Mouse (Mus musculus) liver, adult 10 weeks (tissue): ENCODE measurements around the gene Prss28. TPM values are rescaled to one million over a fixed set of nuclear protein-coding genes. Genes with fewer than 3 reads are reported as not detected.

ENCODE experiments used
- polyA plus RNA-seq: library from polyadenylated mRNA; stranded (reverse); fragments of 350-450 nt; fragmentation: Illumina TruSeq; extraction: RNeasy Lipid Tissue Mini Kit (QIAGEN cat#74804); gene quantifications from one replicate; pipeline ENCODE4 v1.2.3, GENCODE M21; 2014; ENCODE audit warnings: low read depth, low replicate concordance

Prss28 gene
- polyA plus RNA-seq = not detected

DNA sequence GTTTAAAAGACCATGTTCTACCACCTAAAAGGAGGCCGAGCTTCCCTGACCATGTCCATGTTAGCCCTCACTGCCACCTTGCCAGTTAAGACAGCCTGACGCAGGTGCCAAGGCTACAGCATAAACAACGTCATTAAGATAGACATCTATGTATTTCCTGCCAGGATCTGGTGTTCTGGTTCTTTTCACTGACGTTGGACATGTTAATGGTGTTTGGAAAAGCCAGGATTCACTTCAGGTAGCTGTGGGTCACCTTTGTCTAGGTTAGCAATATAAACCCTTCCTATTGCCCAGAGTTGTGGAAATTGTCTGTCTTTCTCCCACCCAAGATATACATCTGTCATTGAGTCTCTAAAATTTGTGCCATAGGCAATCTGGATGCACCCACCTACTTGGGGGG lies at the start of gene Prss28:
TSS of gene Prss28 (plus strand) at position 301 of the 400 bp plus-strand sequence.

DNA sequence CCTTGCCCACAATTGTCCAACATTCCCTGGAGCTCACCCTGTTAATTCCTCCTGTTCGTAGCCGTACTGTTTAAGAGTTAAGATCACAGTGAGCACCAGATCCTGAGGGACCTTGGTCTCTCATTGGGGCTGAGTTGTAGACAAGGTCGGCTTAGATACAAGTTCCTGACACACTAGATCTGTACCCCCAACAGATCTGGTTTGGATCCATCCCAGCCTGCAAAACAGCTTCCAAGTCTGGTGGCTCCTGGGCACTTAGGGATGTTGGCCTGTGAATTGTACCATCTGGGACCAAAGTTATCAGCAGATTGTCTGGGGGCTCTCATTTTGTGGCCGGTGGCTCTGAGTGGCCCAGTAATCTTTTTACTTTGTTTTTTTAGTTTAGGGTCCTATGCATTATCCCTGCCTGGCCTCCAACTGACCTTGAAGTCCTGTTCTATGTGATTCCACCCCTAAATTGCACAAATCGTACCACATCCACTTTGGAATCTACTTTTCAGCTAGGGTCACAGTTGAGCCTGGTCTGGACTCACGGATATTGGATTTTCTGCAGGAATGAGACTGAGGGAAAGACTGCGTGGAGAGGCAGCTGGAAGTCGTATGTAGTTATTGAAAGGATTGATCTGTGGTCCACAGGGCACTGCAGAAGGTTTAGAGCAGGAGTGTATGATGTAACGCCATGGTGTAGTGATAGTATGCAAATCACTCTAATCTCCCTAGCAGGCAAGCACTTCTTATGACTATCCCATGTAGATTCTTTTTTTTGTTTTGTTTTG lies 33.7 kb upstream of the Prss28 start, which contains the start of gene Ube2i:
TSS of gene Ube2i (minus strand) at position 52 of the 776 bp plus-strand sequence.

GRCm38 (mm10) chr17:25298094-25298493 lies 10.4 kb upstream of the Prss28 start, which contains the start of gene Prss34:
Prss34 (plus strand) TSS chr17:25298394.

DNA sequence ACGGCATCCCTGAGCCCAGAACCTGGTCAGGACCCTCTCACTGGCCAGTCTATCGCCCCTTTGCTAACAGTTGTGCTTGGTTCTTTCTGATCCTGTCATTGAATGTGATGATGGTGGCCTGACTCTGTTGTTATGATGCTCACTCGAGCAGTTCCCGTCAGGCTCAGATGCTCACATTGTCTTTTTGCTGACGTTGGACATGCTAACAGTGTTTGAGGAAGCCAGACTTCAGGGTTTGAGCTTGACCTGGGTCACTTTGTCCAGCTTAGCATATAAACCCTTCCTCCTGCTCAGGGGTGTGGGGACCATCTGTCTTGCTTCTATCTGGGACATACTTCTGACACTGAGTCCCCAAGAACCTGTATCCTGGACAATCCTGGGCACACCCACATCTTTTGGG lies 9.9 kb downstream of the Prss28 start, which contains the start of gene Prss29:
TSS of gene Prss29 (plus strand) at position 301 of the 400 bp plus-strand sequence.

DNA sequence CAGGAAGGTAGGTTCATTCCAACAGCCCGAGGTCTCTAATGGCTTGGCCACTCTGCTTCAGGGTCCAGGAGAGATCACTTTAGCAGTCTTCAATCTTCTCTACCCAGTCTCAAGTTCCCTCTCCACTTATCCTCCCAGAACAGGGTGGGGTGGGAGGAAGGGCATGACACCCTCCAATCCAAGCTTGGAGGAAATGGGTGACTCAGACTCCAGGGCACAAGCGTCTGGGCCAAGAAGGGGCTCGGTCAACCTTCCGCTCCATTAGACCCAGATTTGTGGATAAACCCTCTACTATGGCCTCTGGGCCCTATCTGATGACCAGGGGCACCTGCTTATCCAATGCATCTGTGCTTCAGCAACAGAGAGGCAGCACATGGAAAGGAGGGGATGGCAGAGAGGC lies 37.0 kb downstream of the Prss28 start, which contains the start of gene Tpsab1:
TSS of gene Tpsab1 (minus strand) at position 101 of the 400 bp plus-strand sequence.

Other genes starting within 250 kb of the Prss28 start
- gene Tmem204, start 225.1 kb upstream of the Prss28 start, polyA plus RNA-seq = 4.9 TPM
- 0.85 TPM for gene Telo2, start 192.7 kb upstream of the Prss28 start, polyA plus RNA-seq
- not detected for gene Ptx4, start 187.9 kb upstream of the Prss28 start, polyA plus RNA-seq
- 4.5 TPM for gene Clcn7, start 175.3 kb upstream of the Prss28 start, polyA plus RNA-seq
- gene Ccdc154, start 146.2 kb upstream of the Prss28 start, polyA plus RNA-seq = not detected
- not detected for gene Gm38655, start 133.2 kb upstream of the Prss28 start, polyA plus RNA-seq
- gene BC003965, start 124.1 kb upstream of the Prss28 start, polyA plus RNA-seq = 10.1 TPM
- 14.5 TPM for gene Unkl, start 120.2 kb upstream of the Prss28 start, polyA plus RNA-seq
- 11.4 TPM for gene Gnptg, start 68.5 kb upstream of the Prss28 start, polyA plus RNA-seq
- gene Tsr3, start 68.5 kb upstream of the Prss28 start, polyA plus RNA-seq = 5.3 TPM
- gene Baiap3, start 52.3 kb upstream of the Prss28 start, polyA plus RNA-seq = not detected
- gene Ube2i, start 34.0 kb upstream of the Prss28 start, polyA plus RNA-seq = 89.5 TPM
- not detected for gene Prss34, start 10.3 kb upstream of the Prss28 start, polyA plus RNA-seq
- gene Prss29, start 10.0 kb downstream of the Prss28 start, polyA plus RNA-seq = not detected
- gene Tpsab1, start 36.9 kb downstream of the Prss28 start, polyA plus RNA-seq = not detected
- not detected for gene Tpsb2, start 57.7 kb downstream of the Prss28 start, polyA plus RNA-seq
- not detected for gene Tpsg1, start 60.6 kb downstream of the Prss28 start, polyA plus RNA-seq
- gene Cacna1h, start 125.1 kb downstream of the Prss28 start, polyA plus RNA-seq = not detected
- gene Tekt4, start 146.0 kb downstream of the Prss28 start, polyA plus RNA-seq = not detected
- gene Sstr5, start 188.6 kb downstream of the Prss28 start, polyA plus RNA-seq = not detected